Mouse (Mus musculus) limb, embryonic 13.5 days (tissue): ENCODE results near the gene Phactr1. TPM values are rescaled to one million over a fixed set of nuclear protein-coding genes. Genes with fewer than 3 reads are reported as not detected.

Experiments used
- ATAC-seq: fragments of 200-750 bp; cut with Nextera tagmentation; 2 replicates; pipeline ENCODE4 v1.8.0; 2017; ENCODE audit warnings: low read depth, moderate number of reproducible peaks, moderate TSS enrichment; ENCODE audit not compliant: low FRiP score
- H3K27ac ChIP-seq: fragments of 300-500 bp; sonication (generic); 2 replicates; pipeline ENCODE4 v1.5.1; 2015; ENCODE audit warnings: inconsistent platforms, mild to moderate bottlenecking, moderate library complexity
- H3K27me3 ChIP-seq: fragments of 300-500 bp; sonication (generic); 2 replicates; pipeline ENCODE4 v1.6.1; 2015; ENCODE audit warnings: mild to moderate bottlenecking, inconsistent platforms
- H3K36me3 ChIP-seq: fragments of 300-500 bp; sonication (generic); 2 replicates; pipeline ENCODE4 v1.6.1; 2015; ENCODE audit warnings: inconsistent platforms, mild to moderate bottlenecking, moderate library complexity
- H3K4me1 ChIP-seq: fragments of 300-500 bp; sonication (generic); 2 replicates; pipeline ENCODE4 v1.6.1; 2015; ENCODE audit warnings: inconsistent platforms
- H3K4me2 ChIP-seq: fragments of 300-500 bp; sonication (generic); replicated peaks from 2 replicates; pipeline ENCODE4 v1.6.1; 2015; ENCODE audit warnings: inconsistent platforms, mild to moderate bottlenecking, moderate library complexity
- H3K4me3 ChIP-seq: fragments of 300-500 bp; sonication (generic); 2 replicates; pipeline ENCODE4 v1.5.1; 2015; ENCODE audit warnings: moderate library complexity, mild to moderate bottlenecking, inconsistent platforms
- H3K9ac ChIP-seq: fragments of 300-500 bp; sonication (generic); 2 replicates; pipeline ENCODE4 v1.6.1; 2015; ENCODE audit warnings: mild to moderate bottlenecking, inconsistent platforms
- H3K9me3 ChIP-seq: fragments of 300-500 bp; sonication (generic); 2 replicates; pipeline ENCODE4 v1.6.1; 2016; ENCODE audit warnings: inconsistent platforms
- WGBS: fragments of 180-500 bp; shearing (Covaris S2); methylation state at CpG from one replicate; pipeline ENCODE4 v1.1.7; 2015; 5-methylcytosine and 5-hydroxymethylcytosine counted together
- polyA plus RNA-seq: library from polyadenylated mRNA; unstranded; fragments of >200 nt; fragmentation: Nextera tagmentation; extraction: Ambion mirVana; gene quantifications from 2 replicates; pipeline ENCODE4 v1.2.1, GENCODE M21; 2015

Gene Phactr1
- polyA plus RNA-seq, 1 experiment from 2014 or later = 8.8 TPM

DNA sequence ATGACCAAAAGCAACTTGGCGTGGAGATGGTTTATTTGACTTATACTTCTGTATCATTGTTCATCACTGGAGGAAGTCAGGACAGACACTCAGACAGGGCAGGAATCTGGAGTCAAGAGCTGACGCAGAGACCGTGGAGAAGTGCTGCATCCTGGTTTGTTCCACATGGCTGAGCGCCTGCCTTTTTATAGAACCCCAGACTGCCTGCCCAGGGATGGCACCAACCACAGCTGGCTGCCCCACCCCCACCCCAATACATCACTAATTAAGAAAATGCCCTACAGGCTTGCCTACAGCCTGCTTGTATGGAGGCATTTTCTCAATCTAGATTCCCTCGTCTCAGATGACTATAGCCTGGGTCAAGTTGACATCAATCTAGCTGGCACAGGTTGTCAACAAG is 338.4 kb downstream of the Phactr1 start:
- WGBS = 67% methylated on average over 5 of the region's 5 CpGs
- Histone ChIP-seq H3K9ac (no peak overlapping the region), H3K27me3 (no peaks in the 10 kb centered on the region), H3K4me1 (0 out of 2 replicates have a peak, but pooled peaks cover 6% of the 10 kb centered on the region), H3K36me3 (no peaks in the 10 kb centered on the region), H3K4me2 (no peak overlapping the region), H3K27ac (no peak overlapping the region), H3K4me3 (no peak overlapping the region), H3K9me3 (no peaks in the 10 kb centered on the region)
- ATAC-seq = no peak

DNA sequence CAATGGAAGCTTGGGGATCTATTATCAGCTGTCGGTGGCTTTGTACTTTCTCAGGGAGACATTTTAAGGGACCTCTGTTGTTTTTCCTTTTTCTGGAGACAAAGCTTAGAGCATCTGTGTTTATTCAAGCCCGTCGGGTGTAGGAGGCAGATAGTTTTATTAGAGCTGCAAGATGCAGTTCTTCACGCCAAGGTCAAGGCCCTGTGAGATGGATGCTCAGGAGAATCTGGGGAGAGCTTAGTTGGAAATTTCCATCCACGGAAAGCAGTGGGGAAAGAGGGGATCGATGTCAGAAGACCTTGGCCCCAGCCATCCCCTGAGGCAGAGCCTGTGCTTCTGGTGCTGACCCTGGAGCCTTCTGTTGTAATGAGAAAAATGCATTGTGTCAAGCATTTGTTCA is 340.6 kb downstream of the Phactr1 start:
- no peak overlapping the region for H3K4me3 ChIP-seq
- H3K4me1 ChIP-seq = 0 out of 2 replicates have a peak, but pooled peaks cover 6% of the 10 kb centered on the region
- H3K27ac ChIP-seq = no peak overlapping the region
- H3K36me3 ChIP-seq = no peaks in the 10 kb centered on the region
- H3K4me2 ChIP-seq = no peak overlapping the region
- H3K9me3 ChIP-seq = no peaks in the 10 kb centered on the region
- no peak overlapping the region for H3K9ac ChIP-seq
- WGBS = 84% methylated on average over 6 of the region's 6 CpGs
- ATAC-seq = no peak
- no peaks in the 10 kb centered on the region for H3K27me3 ChIP-seq

DNA sequence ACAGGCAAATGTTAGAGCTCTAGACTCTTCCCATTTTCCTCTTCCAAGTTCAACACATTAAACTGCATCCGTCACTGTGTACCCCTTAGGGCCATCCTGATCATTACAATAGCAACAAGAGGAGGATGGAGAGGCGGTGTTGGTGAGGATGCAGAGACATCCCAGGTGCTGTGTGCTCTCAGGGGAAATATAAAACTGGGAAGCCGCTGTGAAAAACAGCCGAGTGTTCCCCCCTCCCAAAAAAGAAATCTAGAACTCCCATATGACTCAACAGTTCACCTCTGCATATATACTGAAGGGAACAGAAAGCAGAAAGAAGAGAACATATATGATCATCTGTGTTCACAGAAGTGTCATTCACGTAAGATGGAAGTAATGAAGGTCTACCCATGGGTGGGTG is 342.6 kb downstream of the Phactr1 start:
- H3K4me3 ChIP-seq = no peak overlapping the region
- no peaks in the 10 kb centered on the region for H3K4me1 ChIP-seq
- H3K27ac ChIP-seq = no peak overlapping the region
- no peak overlapping the region for H3K9ac ChIP-seq
- H3K27me3 ChIP-seq = no peaks in the 10 kb centered on the region
- no peaks in the 10 kb centered on the region for H3K36me3 ChIP-seq
- H3K4me2 ChIP-seq = no peak overlapping the region
- H3K9me3 ChIP-seq = no peaks in the 10 kb centered on the region
- WGBS = 68% methylated on average over 5 of the region's 5 CpGs
- ATAC-seq = no peak

DNA sequence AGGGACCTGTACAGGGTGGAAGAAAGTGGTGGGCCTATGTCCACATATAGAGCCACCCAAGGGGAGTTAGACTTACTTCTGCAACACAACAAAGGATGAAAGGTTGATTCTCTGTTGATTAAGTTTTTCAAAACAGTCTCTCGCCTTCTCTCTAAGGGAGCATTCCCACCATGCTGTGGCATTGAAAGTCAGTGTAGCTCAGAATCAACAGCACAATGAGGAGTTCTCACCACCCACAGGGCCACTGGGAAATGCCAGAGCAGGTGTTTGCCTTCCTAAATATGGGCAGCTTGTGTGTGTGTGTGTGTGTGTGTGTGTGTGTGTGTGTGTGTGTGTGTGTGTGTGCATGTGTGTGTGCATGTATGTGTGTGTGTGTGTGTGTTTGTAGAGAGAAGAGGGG is 347.1 kb downstream of the Phactr1 start:
- WGBS = 92% methylated on average over 1 of the region's 1 CpGs
- no peak overlapping the region for H3K4me3 ChIP-seq
- no peak overlapping the region for H3K9ac ChIP-seq
- no peaks in the 10 kb centered on the region for H3K36me3 ChIP-seq
- no peaks in the 10 kb centered on the region for H3K27me3 ChIP-seq
- no peak for ATAC-seq
- H3K9me3 ChIP-seq = no peaks in the 10 kb centered on the region; the same call in 1 of the 2 replicates
- no peaks in the 10 kb centered on the region for H3K4me1 ChIP-seq
- no peak overlapping the region for H3K4me2 ChIP-seq
- no peak overlapping the region for H3K27ac ChIP-seq

GRCm38 (mm10) chr13:43030222-43030621 is 349.8 kb downstream of the Phactr1 start:
- Histone ChIP-seq H3K36me3 (no peaks in the 10 kb centered on the region), H3K4me3 (no peak overlapping the region), H3K27me3 (no peaks in the 10 kb centered on the region), H3K27ac (no peak overlapping the region), H3K9ac (no peak overlapping the region), H3K9me3 (peaks cover 7% of the 10 kb centered on the region; the same call in 1 of the 2 replicates), H3K4me2 (no peak overlapping the region), H3K4me1 (no peaks in the 10 kb centered on the region)
- no peak for ATAC-seq
- 76% methylated on average over 2 of the region's 2 CpGs for WGBS

- Histone ChIP-seq H3K4me2 (no peak overlapping the region), H3K4me1 (0 out of 2 replicates have a peak, but pooled peaks cover 4% of the 10 kb centered on the region), H3K4me3 (no peak overlapping the region), H3K36me3 (no peaks in the 10 kb centered on the region), H3K27me3 (no peaks in the 10 kb centered on the region), H3K9me3 (peaks cover 7% of the 10 kb centered on the region; the same call in 1 of the 2 replicates), H3K27ac (no peak overlapping the region), H3K9ac (no peak overlapping the region)
- ATAC-seq = no peak
- 92% methylated on average over 3 of the region's 3 CpGs for WGBS
Observed at GRCm38 (mm10) chr13:43032451-43032850, 352.0 kb downstream of the Phactr1 start.

DNA sequence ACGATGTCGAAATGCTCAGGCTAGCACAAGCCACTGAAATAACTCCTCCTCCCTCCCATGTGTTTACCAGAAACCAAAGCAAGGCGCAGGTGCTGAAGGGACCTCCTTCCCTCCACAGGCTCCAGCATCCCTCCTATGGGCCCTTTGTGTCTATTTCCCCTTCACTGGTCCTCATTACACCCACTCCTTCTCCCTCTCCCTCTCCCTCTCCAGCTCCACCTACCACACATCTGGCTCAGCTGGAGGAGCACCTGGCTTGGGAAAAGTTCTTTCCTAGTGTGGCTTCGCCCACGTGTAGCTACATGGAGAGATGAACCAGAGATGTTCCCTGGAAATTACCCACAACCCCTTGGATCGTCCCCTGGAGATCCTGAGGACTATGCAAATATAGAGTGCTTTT is 356.1 kb downstream of the Phactr1 start:
- Histone ChIP-seq H3K36me3 (no peaks in the 10 kb centered on the region), H3K4me3 (no peak overlapping the region), H3K4me1 (0 out of 2 replicates have a peak, but pooled peaks cover 4% of the 10 kb centered on the region), H3K9me3 (peaks cover 10% of the 10 kb centered on the region; the same call in 1 of the 2 replicates), H3K27me3 (no peaks in the 10 kb centered on the region), H3K27ac (no peak overlapping the region), H3K4me2 (no peak overlapping the region), H3K9ac (no peak overlapping the region)
- WGBS = 58% methylated on average over 6 of the region's 6 CpGs
- ATAC-seq = peak; percentile 19; the same call in 1 of the 2 replicates

GRCm38 (mm10) chr13:43042766-43043165 is 362.3 kb downstream of the Phactr1 start:
- H3K27ac ChIP-seq = no peak overlapping the region
- no peak overlapping the region for H3K4me2 ChIP-seq
- ATAC-seq = no peak
- no peaks in the 10 kb centered on the region for H3K27me3 ChIP-seq
- WGBS = 76% methylated on average over 4 of the region's 4 CpGs
- H3K4me1 ChIP-seq = no peaks in the 10 kb centered on the region
- H3K9ac ChIP-seq = no peak overlapping the region
- H3K9me3 ChIP-seq = 0 out of 2 replicates have a peak, but pooled peaks cover 3% of the 10 kb centered on the region
- no peak overlapping the region for H3K4me3 ChIP-seq
- no peaks in the 10 kb centered on the region for H3K36me3 ChIP-seq

DNA sequence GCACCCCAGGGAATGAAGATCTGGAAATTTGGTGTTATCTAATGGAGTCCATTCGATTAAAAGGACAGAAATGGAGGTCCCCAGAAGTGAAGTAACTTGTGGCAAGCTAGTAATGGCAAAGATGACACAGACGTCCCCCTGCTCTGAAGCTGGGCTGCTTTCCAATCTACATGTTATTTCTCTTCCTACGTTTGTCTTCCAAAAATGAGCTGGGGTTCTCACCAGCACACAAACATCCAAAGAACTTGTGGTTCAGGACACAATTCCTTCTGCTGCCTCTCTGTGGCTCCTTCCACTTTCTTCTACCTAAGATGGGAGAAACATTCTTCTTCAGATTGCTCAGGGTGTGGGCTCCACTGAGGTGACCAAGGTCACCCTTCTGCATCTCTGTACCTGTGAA is 368.1 kb downstream of the Phactr1 start:
- no peaks in the 10 kb centered on the region for H3K36me3 ChIP-seq
- no peak overlapping the region for H3K4me3 ChIP-seq
- no peak overlapping the region for H3K4me2 ChIP-seq
- H3K9me3 ChIP-seq = no peaks in the 10 kb centered on the region
- H3K9ac ChIP-seq = no peak overlapping the region
- no peaks in the 10 kb centered on the region for H3K4me1 ChIP-seq
- WGBS = 64% methylated on average over 3 of the region's 3 CpGs
- no peak for ATAC-seq
- no peak overlapping the region for H3K27ac ChIP-seq
- no peaks in the 10 kb centered on the region for H3K27me3 ChIP-seq

DNA sequence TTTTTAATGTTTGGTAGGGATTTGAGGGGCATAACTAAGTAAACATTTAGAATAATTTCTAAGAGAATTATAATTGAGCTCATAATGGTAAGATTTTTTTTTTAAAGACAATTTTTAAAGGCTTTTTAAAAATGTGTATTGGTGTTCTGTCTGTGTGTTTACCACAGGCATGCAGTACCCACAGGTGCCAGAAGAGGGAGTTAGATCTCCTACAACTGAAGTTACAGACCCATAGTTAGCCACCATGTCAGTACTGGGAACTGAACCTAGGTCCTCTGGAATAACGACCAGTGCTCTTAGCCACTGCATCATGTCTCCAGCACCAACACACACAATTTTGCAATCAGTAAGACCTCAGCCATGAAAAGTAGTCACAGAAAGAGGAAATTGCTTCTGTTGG is 372.8 kb downstream of the Phactr1 start:
- 82% methylated on average over 1 of the region's 1 CpGs for WGBS
- no peak overlapping the region for H3K27ac ChIP-seq
- no peak overlapping the region for H3K4me2 ChIP-seq
- ATAC-seq = no peak
- no peaks in the 10 kb centered on the region for H3K4me1 ChIP-seq
- H3K36me3 ChIP-seq = no peaks in the 10 kb centered on the region
- no peaks in the 10 kb centered on the region for H3K9me3 ChIP-seq
- no peaks in the 10 kb centered on the region for H3K27me3 ChIP-seq
- H3K4me3 ChIP-seq = no peak overlapping the region
- no peak overlapping the region for H3K9ac ChIP-seq

GRCm38 (mm10) chr13:43055136-43055535 is 374.7 kb downstream of the Phactr1 start:
- ATAC-seq = no peak
- H3K4me2 ChIP-seq = no peak overlapping the region
- 73% methylated on average over 6 of the region's 6 CpGs for WGBS

GRCm38 (mm10) chr13:43057104-43057503 is 376.7 kb downstream of the Phactr1 start:
- Histone ChIP-seq H3K4me1 (no peaks in the 10 kb centered on the region), H3K4me2 (no peak overlapping the region), H3K9me3 (no peaks in the 10 kb centered on the region), H3K36me3 (no peaks in the 10 kb centered on the region), H3K4me3 (no peak overlapping the region), H3K27me3 (no peaks in the 10 kb centered on the region), H3K9ac (no peak overlapping the region), H3K27ac (no peak overlapping the region)
- WGBS = 94% methylated on average over 2 of the region's 2 CpGs
- ATAC-seq = no peak

More at GRCm38 (mm10) chr13:43055136-43055535, 374.7 kb downstream of the Phactr1 start:
- H3K36me3 ChIP-seq = no peaks in the 10 kb centered on the region
- H3K4me3 ChIP-seq = no peak overlapping the region
- H3K9me3 ChIP-seq = no peaks in the 10 kb centered on the region
- no peak overlapping the region for H3K9ac ChIP-seq
- H3K4me1 ChIP-seq = no peaks in the 10 kb centered on the region
- no peak overlapping the region for H3K27ac ChIP-seq
- no peaks in the 10 kb centered on the region for H3K27me3 ChIP-seq

DNA sequence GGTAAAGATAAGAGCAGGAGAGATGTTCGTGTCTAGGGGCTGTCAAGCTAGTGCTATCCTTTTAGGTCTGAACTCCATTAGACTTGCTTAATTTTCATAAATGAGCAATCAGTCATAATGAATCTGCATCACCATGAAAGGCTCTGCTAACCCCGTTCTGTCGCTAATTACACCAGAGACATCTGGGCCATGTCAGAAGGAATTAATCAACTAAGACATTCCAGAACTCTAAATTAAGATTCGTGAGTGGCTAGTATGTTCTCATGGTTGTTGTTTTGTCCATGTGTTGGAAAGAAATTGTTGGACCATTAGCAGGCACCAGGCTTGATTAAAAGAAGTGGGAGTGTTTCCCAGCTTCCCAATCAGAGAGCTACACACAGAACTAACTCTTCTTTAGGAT is 382.9 kb downstream of the Phactr1 start:
- H3K36me3 ChIP-seq = no peaks in the 10 kb centered on the region
- H3K4me3 ChIP-seq = no peak overlapping the region
- no peak overlapping the region for H3K9ac ChIP-seq
- 53% methylated on average over 4 of the region's 4 CpGs for WGBS
- H3K4me2 ChIP-seq = no peak overlapping the region
- no peak overlapping the region for H3K27ac ChIP-seq
- no peaks in the 10 kb centered on the region for H3K27me3 ChIP-seq
- H3K9me3 ChIP-seq = no peaks in the 10 kb centered on the region
- no peaks in the 10 kb centered on the region for H3K4me1 ChIP-seq
- ATAC-seq = no peak
